Mouse (Mus musculus) kidney, postnatal 10 days (tissue): ENCODE data around the gene Reg3b.
"Not testable (repeated sequence)": the region's sequence is repeated elsewhere in the genome, so short reads cannot be mapped to it uniquely, and the experiment has no call there.

ENCODE experiments used
- DNase-seq: peaks from one replicate; pipeline ENCODE4 v3.0.0; 2021; ENCODE audit warnings: mixed read lengths

The Reg3b gene

GRCm38 (mm10) chr6:78370357-78370756, at the start of gene Reg3b:
Gene Reg3b, plus strand, starts transcription at chr6:78370657.
- DNase-seq: no peak

DNA sequence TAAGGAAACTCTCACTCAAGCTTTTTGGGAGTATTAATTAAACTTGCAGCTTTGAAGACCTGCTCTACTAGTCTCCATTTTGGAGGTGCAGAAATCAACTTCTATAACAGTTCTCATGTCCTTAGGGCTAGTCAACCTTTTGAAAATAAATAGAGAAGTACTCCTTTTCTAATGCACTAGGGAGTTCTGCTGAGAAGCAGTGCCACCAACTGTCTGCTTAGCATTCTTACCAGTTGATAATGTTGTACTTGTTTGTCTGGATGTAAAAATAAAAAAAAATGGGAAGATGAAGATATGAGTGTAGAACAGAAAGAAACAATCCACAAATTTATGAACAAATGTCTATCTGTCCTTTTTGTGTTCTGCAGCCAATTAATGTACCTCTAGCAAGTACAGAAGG, 42.7 kb upstream of the Reg3b start:
- no peak for DNase-seq

DNA sequence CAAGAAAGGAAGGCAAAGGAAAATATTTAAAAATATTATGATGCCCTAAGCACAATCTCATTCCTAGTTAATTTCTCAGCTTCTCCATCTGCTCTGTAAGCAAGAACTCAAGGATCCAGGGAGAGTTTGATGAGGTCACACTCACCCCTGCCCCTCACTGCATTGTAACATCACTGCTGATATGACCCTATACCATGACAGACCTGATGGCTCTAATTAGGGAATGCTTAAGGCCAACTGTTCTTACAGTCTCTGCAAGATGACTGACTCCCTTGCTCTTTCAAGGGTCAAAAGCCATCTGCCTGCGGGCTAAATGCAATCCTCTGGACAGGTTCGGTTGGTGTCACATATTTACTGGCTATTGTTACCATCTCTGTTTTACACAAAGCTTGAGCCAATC, 41.3 kb upstream of the Reg3b start:
- no peak for DNase-seq

DNA sequence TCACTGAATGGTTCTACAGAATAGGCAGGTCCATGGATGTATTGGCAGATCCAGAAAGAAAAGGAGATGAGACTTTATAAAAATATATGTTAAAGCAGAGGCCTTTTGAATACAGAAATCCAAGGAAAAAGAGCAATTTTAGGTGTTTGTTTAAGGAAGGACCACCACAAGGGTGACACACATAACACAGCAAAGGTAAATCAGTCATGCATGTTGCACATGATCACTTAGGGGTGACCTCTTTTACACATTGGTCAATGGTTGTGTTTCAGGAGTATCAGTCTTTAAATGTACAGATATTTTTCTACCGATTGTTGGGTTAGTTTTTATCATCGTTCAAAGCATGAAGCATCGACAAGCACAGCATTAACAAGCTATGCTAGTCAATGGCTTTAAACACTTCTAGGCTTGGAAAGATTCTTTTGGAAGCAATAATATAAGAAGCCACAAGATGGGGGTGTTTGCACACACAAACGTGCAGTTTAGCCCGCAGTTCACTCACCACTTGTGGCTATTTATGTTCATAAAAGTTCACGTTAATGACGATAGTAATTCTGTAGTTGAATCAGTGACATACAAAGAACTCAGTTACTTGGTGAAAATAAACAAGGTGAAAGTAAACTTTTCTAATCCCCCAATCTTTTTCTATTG, 38.4 kb upstream of the Reg3b start:
- peak; percentile 4 for DNase-seq

DNA sequence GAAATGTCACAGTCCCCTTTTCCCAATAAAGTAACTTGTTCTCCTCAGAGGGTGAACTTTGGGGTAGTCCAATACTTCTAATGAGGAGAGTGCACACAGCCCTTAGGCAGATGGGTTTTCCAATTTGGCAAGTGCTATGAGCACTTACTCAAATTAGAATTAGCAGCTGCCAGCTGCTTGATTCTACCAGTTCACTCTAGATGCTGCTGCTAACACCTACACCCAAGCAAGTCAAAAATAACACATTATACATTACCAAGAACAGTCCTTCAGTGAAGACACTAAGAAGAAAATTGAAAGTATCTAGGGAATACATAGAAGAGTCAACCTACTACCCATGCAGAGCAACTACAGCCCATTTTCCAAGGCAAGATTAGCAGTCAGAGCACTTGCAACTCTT, 30.2 kb upstream of the Reg3b start:
- no peak for DNase-seq

GRCm38 (mm10) chr6:78341689-78342088, 28.8 kb upstream of the Reg3b start:
- DNase-seq: no peak

GRCm38 (mm10) chr6:78361971-78362563, 8.4 kb upstream of the Reg3b start:
- no peak for DNase-seq

DNA sequence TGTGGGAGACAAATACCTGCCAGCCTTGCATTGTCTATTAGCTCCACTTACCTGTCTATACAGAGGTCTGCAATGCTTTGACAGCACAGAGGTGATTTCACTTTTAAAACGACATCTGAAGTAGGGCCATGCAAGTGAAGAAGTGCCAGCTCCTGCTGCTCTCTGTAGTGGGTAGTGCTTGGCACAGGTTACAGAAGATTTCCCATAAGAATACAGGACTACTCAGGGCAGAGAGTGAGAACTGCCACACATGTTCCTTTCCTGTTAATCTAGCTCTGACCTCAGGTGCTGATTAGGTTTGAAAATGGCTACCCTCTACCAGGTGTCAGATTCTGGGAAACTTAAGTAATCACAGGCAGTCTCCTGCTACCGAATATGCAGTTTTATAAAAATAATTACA, 8.3 kb downstream of the Reg3b start, which contains the start of gene Reg3d:
TSS of gene Reg3d (minus strand) at position 101 of the 400 bp plus-strand sequence.
- no peak for DNase-seq

- no peak for DNase-seq
Measured at GRCm38 (mm10) chr6:78380409-78380808, 10.0 kb downstream of the Reg3b start, which contains the start of gene Reg3a. Gene Reg3a, plus strand, starts transcription at chr6:78380709.

- no peak for DNase-seq
Measured at GRCm38 (mm10) chr6:78385609-78386008, 15.2 kb downstream of the Reg3b start.

GRCm38 (mm10) chr6:78395323-78395722, 24.9 kb downstream of the Reg3b start, which contains the start of gene Reg2:
Gene Reg2, plus strand, starts transcription at chr6:78395623.
- not testable (repeated sequence) for DNase-seq

- not testable (repeated sequence) for DNase-seq
Measured at GRCm38 (mm10) chr6:78422411-78422810, 52.0 kb downstream of the Reg3b start, which contains the start of gene Reg1. Gene Reg1, plus strand, starts transcription at chr6:78422711.
